Mouse (Mus musculus): ENCODE measurements around the gene Mastl.
A peak's percentile ranks its signal among the peaks of the same experiment; 100 is the strongest.

Mastl gene

DNA sequence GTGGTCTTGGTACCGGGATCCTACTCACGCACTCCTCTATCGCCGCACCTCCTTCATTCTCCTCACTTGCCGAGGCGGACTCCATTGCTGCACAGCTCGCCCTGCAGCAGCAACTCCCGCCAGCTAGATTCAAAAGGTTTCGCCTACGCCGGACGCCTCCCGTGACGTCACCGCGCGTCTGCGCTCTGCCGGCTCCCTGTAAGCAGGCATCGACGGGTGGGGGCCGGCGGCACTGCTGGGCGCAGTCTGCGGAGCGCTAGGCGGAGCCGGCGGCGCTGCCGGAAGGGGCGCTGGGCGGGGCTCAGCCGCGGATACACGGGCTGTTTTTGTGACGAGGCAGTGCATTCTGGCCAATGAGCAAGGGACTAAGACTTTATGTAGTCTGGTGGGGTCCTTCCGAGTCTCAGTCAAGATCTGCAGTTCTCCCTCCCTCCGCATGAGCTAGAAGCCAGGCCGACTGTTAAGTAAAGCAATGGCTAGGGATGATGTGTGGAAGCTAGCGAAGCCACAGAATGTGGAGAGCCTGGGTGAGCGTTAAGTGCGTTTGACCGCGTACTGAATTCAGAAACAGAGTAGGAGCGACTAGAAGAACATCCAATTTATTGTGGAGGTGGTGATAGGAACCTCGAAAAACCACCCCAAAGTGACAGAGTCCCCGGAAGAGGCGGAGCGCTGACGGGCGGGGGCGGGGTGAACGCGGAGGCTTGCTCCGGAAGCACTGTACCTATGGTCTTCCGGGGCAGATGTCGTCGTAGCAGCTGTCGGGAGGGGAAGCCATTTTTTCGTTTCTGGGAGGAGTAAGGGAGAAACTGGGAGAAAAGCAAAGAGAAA, at the start of gene Mastl, which contains the start of gene Yme1l1:
Gene Mastl (minus strand): TSS at position 248 of the 831 bp plus-strand sequence.
Gene Yme1l1 (plus strand): TSS at position 593 of the 831 bp plus-strand sequence.
- peak; percentile 94 to 95 for DNase-seq (ENCODE audit: low spot score in 2 of 2)

DNA sequence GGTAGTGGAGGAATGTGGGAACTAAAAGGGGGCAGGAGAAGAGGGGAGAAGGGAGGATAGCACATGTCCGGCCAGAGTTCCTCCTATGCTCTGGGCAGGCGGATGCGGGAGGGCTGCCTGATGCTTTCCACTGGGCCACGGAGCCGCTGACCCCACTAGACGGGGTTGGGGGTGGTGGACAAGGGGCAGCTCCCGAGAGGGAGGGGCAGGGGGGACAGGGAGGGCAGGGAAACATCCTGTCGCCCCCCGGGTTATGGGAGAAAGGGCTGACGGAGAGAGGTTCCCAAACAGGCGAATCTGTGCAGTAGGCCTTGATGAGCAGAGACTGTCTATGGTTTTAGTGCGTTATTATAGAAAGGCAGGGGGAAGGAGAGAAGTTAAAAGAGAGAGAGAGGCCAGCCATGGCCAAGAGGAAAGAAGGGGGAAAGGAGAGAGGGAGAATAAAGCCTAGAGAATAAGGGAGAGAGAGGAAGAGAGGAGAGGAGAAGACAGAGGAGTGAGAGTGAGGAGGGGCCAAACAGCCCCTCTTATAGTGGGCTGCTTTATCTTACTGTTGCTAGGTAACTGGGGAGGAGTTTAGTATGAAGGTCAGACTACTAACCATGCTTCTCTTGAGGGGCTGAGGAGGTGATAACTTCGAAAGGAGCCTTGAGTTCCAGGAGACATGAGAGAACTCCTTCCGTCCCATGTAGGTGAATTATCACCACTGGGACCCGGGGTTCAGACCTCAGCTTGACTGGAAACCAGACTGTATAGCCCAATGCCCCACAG, 47.3 kb upstream of the Mastl start:
- no peak for DNase-seq (ENCODE audit: low spot score in 2 of 2)

DNA sequence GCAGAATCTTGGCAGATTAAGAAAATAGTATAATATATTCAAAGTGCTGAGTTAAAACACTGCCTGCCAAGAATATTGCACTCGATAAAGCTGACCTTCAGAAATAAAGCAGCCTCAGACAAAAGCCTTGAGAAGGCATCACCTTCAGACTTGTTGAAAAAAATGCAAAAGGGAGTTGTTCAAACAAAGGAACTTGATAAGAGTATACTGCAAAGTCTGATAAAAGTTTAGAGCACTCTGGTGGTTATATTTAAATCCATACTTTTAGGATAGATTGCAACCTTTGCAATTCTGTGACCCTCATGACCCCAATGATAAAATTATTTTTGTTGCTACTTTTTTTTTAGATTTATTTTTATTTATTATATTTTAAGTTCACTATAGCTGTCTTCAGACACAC, 45.2 kb upstream of the Mastl start:
- no peak for DNase-seq (ENCODE audit: low spot score in 2 of 2)

DNA sequence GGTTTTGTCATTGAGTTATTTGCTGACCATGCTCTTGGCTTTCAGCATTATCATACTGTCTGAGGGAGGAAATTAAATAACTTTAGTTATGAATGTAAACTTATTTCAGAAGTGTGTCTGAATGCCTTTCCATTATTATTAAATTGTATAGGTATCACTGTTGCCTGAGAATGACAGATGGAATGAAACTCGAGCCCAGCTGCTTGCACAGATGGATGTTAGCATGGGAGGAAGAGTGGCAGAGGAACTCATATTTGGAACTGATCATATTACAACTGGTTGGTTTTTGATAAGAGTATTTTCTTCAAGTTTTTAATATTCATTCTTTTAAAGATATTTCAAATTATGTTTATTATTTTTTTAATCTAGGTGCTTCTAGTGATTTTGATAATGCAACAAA, 38.5 kb upstream of the Mastl start:
- DNase-seq (ENCODE audit: low spot score in 2 of 2): no peak

DNA sequence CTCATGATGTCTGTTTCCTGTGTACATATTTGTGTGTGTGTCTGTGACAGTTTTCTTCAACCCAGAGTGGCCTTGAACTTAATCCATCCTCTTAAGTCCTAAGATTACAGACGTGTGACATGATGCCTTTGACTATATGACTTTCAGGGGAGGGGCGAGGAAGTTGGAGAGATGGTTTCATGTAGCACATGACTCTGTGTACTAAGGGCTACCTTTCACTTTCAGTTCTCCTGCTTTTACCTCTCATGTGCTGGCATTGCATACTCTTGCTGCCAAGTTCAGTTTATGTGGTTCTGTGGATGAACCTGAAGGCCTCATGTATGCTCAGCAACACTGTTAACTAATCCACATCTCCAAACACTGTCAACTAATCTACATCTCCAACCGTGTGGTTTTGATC, 16.5 kb upstream of the Mastl start:
- no peak for DNase-seq (ENCODE audit: low spot score in 2 of 2)

DNA sequence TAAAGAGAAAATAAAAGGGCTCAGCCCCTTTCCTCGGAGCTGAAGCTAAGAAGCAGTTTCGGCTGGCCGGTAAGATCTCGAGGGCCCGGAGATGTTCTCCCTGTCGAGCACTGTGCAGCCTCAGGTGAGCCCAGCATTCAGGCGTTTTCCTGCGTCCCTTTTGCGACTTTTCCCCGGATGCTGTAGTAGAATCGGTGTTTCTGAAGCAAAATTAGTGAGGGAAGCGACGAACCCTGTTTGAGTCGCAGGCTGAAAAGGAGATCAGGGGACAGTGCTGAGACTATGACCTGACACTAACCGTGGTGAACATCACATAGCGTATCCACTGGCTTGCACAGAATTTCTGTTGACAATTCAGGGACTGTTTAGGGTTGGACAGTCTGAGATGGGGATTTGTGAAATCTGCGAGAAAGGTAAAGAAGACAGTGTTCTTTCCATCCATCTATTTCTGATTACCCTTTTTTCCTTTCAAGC, 821 bp upstream of the Mastl start:
- DNase-seq (ENCODE audit: low spot score in 2 of 2): no peak

DNA sequence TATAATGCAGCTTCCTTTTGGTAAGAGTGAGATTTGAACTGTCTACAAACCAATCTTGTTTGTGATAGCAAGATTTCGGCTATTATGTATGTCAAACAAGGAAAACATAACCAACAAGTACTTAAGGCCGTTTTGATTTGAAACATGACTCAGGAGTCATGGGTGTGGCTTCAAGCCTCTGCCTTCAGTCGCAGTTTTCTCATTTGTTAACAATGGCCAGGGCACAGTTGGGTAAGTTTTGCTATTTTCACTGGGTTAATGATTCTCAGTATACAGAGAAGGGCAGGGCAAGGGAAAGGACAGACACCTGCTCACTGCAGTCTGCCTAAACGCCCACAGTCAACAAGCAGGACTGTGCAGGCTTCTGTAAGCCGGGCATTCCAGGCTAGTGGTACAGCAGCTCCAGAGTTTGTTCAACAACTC, 614 bp downstream of the Mastl start:
- no peak for DNase-seq (ENCODE audit: low spot score in 2 of 2)

DNA sequence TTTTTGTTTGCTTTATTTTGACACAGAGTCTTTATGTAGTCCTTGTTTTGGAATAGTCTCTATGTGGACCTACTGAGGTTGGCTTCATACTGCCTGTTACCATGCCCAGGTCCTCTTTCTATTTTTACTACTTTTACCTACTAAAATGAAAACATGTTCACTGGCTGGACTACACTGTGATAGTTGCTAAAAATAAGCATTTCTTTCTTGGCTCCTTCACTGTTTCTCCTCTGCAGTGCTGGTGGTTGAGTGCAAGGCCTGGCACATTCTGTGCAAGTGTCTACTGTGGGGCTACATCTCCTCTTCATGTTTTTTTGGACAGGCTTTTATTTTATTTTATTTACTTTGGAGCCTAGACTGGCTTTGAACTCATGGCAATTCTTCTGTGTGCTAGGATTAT, 36.3 kb downstream of the Mastl start:
- no peak for DNase-seq (ENCODE audit: low spot score in 2 of 2)

DNA sequence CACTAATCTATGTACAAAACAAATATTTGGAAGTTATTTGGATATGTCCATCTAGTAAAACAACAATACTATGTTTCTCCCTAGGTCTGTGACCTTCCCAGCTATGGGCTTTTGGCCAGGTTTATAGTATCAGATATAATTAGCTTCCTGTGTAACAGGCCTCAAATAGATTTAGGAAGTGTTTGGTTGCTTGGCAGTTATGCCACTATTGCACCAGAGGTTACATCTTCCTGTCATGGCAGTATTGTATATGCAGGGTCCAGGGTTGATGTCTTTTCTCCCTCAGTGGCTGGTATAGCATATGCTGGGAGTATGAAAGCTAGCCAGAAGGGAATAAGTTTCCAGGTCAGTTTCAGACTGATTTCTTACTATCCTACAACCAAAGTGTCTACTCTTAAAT, 53.6 kb downstream of the Mastl start:
- DNase-seq (ENCODE audit: low spot score in 2 of 2): no peak

DNA sequence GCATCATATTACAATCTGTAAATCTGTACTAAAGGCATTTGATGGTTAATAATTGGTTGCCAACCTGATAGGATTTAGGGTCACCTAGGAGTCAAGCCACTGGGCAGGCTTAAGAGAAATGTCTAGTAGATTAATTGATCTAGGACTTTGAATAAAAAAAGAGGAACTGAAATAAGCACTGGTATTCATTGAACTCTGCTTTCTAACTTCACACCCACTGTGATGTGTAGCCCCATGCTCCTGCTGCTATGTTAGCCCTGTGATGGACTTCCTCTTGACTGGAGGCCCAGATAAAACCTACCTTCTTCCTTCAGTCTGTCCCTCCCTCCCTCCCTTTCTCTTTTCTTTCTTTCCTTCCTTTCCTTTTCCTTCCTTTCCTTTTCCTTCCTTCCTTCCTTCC, 58.8 kb downstream of the Mastl start:
- no peak for DNase-seq (ENCODE audit: low spot score in 2 of 2)

DNA sequence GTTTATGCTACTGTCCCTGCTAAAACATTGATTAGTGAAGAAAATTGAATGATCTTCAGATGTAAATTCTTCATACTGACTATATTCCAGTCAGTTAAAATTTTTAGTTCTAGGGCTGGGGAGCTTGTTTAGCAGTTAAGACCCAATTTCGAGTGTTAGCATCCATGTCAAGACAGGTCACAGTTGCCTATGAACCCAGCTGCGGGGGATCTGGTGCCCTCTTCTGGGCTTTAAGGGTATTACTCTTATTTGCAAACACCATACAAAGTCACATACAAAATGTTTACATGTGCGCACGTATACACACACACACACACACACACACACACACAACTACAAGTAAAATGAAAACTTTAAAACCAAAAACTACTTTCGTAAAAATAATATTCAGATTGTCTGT, 63.6 kb downstream of the Mastl start:
- DNase-seq (ENCODE audit: low spot score in 2 of 2): no peak

DNA sequence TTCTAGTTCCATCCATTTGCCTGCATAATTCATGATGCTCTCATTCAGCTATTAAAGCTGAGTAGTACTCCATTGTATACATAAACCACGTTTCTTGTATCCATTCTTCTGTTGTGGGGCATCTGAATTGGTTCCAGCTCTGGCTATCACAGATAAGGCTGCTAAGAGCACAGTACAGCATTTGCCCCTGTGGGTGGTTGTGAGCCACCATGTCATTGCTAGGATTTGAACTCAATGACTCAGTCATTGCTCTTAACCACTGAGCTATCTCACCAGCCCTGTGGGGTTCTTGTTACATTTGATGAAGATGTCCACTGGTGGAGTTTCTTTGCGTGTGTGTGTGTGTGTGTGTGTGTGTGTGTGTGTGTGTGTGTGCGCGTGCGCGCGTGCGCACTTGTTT, 71.3 kb downstream of the Mastl start:
- DNase-seq (ENCODE audit: low spot score in 2 of 2): no peak

DNA sequence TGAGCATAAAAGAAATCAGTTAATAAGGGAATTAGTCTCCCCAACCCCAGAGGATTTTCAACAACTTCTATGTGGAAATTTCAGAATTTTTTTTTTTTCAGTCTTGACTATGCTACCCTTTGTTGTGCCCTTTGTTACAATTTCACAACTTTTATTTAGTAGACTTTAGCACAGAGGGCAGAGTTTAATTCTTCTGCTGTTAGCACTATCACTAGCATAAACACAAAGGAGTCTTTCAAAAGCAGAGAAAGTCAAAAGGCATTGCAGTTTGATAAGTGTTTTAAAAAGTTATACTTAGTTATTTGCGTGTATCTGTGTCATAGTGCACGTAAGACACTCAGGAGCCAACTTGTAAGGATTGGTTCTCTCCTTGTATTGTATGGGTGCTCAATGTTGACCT, 77.2 kb downstream of the Mastl start:
- DNase-seq (ENCODE audit: low spot score in 2 of 2): no peak

DNA sequence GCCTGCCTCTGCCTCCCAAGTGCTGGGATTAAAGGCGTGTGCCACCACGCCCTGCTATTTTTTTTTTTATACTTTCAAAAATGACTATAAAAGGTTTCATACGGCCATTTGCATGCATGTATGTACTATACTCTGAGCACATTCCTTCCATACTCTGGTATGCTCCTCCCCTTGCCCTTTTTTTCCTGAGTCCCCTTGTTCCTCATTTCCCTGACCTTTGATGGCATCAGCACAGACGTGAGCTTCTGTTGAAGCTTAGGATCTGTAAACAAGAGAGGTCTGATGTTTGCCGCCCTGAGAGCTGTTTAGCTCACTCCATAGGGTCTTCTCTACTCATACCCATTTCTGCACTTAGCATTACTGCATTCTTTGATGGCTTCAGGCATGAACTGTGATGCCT, 78.1 kb downstream of the Mastl start:
- no peak for DNase-seq (ENCODE audit: low spot score in 2 of 2)

DNA sequence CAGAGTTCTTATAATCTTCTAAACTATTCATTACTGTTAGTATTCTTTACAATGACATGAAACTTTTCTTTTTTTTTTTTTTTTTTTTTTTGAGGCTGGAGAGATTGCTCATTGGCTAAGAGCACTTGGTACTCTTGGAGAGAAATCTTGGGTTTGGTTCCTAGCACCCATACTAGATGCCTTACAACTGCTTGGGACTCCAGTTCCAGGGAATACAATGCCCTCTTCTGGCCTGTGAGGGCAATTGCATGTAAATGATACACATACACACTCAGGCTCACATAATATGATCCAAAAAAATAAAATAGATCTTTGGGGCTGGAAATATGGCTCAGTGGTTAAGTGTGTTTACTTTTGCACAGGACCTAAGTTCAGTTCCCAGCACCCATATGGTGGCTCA, 79.0 kb downstream of the Mastl start:
- DNase-seq (ENCODE audit: low spot score in 2 of 2): no peak

DNA sequence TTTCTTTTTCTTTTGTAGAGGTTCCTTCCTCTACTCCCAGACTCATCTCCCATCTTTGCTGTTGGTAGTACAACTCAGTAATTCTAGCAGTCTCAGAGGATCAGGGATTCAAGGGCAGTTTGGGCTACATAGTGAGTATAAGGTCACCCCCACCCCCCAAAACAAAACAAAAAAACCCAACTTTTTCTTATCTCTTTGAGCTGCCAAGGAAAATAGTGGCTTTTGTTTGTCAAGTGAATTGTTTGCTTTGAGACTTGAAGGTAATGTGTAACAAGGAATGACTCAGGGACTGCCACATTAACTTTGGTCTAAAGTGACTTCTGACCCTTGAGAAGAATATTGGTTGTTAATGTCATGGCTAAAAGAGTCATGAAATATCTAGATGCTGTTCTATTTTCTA, 80.0 kb downstream of the Mastl start:
- DNase-seq (ENCODE audit: low spot score in 2 of 2): no peak

DNA sequence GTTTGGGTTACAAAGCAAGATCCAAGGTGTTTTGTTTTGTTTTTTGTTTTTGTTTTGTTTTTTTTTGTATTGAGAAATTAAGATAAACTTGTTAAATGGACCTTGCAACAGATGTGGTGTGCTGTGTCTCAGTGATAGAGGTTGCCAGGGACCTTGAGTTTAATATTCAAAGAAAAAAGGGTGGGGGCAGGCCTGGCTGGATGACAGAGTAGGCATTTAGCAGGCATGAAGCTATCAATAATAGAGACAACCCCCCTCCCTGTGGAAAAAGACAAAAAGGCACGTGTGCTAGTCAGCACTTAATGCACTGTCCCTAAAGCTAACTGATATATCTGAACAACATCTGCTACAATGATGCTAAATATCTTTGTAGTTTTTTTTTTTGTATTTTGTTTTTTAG, 84.4 kb downstream of the Mastl start:
- no peak for DNase-seq (ENCODE audit: low spot score in 2 of 2)

DNA sequence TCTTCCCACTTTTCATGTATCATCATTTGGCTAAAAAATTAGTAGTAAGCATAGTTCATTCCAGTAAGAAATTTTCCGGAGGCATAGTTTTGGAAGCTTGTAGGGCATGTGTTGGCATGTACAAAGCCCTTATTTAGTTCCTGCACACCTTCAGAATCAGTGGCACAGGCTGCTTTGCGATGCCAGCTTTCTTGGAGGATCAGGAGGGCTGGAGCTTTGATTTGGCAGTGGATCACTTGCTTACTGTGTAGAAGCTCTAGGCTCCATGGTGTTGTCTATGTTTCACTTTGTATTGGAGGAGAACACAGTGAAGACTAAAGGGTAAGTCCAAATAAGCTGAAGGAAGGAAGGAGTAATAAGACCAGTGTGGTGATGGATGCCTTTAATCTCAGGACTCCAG, 85.3 kb downstream of the Mastl start:
- DNase-seq (ENCODE audit: low spot score in 2 of 2): no peak

DNA sequence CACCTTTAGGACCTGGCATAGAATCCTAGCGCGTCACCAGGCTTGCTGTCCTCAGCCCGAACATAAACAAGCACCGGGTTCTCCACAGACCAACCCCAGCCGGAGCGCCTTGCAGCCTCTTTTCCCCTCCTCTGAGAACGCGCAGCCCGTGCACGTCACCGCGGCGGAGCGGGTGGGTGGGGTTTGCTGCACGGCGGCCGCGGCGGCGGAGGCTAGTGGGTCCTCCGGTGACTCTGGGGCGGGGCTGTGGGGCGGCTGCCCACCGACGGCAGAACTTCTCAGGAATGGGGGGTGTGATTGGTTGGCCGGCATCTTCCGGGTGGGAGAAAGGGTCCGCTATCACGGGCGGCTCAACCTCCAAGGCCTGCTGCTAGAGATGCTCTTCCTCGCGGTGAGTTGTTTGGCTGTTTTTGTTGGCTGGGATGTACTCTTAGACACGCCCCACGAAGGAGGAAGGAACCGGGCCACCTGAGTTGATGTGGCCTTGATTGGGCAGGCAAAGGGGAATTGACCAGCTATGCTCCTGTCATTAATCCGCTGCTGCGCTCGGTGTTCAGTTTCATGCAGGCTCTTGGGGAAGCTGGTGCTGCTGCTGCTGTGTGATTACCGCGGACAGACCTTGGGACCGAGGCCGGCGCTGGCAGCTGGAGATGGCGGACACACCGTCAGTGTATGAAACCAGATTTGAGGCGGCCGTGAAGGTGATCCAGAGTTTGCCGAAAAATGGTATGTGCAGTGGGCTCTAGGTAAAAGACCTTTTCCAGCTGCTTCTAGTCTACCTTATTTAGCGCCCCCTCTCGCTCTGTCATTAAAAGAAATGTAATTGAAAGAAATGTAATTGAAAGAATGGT, 86.7 kb downstream of the Mastl start:
- DNase-seq (ENCODE audit: low spot score in 2 of 2): peak; percentile 84 to 93

DNA sequence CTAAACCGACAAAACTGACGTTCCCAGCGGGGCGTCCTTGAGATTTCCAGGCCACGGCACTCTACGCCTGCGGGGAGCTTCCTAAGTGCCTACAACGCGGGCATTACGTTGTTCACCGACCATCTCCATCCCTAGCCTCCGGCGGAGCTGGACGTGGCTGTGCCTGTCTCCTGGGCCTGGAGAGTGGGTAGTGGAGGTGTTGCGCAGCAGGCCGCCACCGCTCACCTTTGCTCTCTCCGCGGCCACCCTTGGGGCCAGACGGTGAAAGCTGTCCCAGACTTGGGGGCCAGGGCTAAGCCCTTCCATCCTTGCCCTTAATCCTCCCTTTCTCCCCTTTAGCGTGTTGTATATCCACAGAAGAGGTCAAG, 87.5 kb downstream of the Mastl start:
- no peak for DNase-seq (ENCODE audit: low spot score in 2 of 2)

DNA sequence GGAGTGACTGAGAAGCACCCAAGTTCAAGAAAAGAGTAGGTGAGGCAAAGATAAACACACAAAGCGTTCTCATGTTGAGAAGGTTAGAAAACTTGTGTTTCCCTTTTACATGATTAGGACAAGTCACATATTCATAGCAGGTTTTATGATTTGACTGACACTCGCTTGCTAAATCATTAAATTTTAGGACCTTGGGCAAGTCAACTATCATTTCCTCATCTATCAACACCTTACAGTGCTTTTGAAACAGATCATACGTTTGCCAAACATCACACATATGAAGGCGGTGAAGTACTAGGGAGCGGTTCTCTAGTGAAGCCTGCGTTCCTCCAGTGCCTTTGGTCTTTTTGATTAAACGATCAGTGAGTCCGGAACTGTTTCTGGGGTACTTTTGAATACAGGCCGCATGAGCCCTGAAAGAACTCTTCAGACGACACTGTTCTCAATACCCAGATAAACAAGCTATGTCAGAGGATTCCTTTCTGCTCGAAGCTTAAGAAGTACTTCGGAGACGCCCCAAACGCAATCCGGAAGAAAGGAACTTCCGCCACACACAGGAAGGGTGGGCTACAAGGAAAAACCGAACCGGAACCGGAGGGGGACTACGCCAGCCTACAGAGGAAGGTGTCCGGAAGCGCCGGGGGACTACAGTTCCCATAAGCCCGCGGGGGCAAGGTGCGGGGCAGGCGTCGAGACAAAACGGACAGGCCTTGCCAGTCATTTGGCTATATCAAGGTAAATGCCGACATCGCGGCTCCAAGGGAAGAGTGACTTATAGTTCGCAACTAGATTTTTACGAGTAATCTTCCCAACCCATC, 88.1 kb downstream of the Mastl start, which contains the start of gene Acbd5:
Gene Acbd5 (plus strand): TSS at position 616 of the 818 bp plus-strand sequence.
- peak; percentile 89 to 93 for DNase-seq (ENCODE audit: low spot score in 2 of 2)
